Comparison of ENCODE assay signal across 10 mouse cellular contexts in genomic region chr5:150431286-150431685, GRCm38 (mm10).
A peak's percentile ranks its signal among the peaks of the same experiment; 100 is the strongest.
DNase-seq lines count a peak whose midpoint lies in the region; ATAC-seq and TF ChIP-seq lines count a peak whose summit lies in the region.
"Had no signal": no experiment of that assay in that cellular context is flagged by ENCODE, and none has a peak within 500 bp of the region (broad histone marks: within the 10 kb centered on the region; RNA-seq: fewer than 3 reads in every experiment).

No protein-coding gene starts in this region.

- H3K4me1 ChIP-seq in forebrain, embryonic 14.5 days (ENCODE audit: control insufficient read depth, insufficient read depth, low read length) = no peaks in the 10 kb centered on the region
- peaks cover 1% of the 10 kb centered on the region for H3K4me1 ChIP-seq in forebrain, embryonic 10.5 days
- H3K4me1 ChIP-seq in stomach, postnatal 0 days (replicated peaks; ENCODE audit: control insufficient read depth, insufficient read depth) = no peaks in the 10 kb centered on the region
- H3K4me1 ChIP-seq: embryonic facial prominence, embryonic 13.5 days; limb, embryonic 13.5 days had no signal

- no peaks in the 10 kb centered on the region for H3K9me3 ChIP-seq in forebrain, embryonic 14.5 days (replicated peaks; ENCODE audit: control insufficient read depth, low read length)
- H3K9me3 ChIP-seq in forebrain, embryonic 10.5 days = peaks cover 5% of the 10 kb centered on the region
- H3K9me3 ChIP-seq in stomach, postnatal 0 days (ENCODE audit: control insufficient read depth, low read length) = no peaks in the 10 kb centered on the region
- H3K9me3 ChIP-seq: limb, embryonic 13.5 days had no signal

- no peak overlapping the region for H3K4me3 ChIP-seq in forebrain, embryonic 14.5 days (ENCODE audit: low read depth, low read length)
- H3K4me3 ChIP-seq in forebrain, embryonic 10.5 days = no peak overlapping the region
- H3K4me3 ChIP-seq in stomach, postnatal 0 days (ENCODE audit: low read depth, low read length) = no peak overlapping the region
- H3K4me3 ChIP-seq: embryonic facial prominence, embryonic 13.5 days; limb, embryonic 13.5 days had no signal

- TF ChIP-seq EP300 in stomach, postnatal 0 days (optimal IDR thresholded peaks at IDR 0.05) = no peak

- peak; percentile 15 for DNase-seq in forebrain, embryonic 14.5 days (ENCODE audit: low spot score)
- no peak for DNase-seq in forebrain, embryonic 10.5 days (ENCODE audit: extremely low spot score, low spot score)
- peak; percentile 16 for DNase-seq in lung, postnatal 36 days
- no peak for DNase-seq in lung, postnatal 14 days
- peak; percentile 20 for DNase-seq in brain, adult 2 months (ENCODE audit: low read depth, low spot score)
- no peak for DNase-seq in stomach, postnatal 0 days (ENCODE audit: low spot score)
- DNase-seq in left cerebral cortex, adult 11 months (ENCODE audit: low spot score) = no peak
- no peak for DNase-seq in urinary bladder, postnatal 25 days (ENCODE audit: low spot score)

- WGBS in forebrain, embryonic 14.5 days = 92% methylated on average over 7 of the region's 7 CpGs
- WGBS in forebrain, embryonic 10.5 days = 93% methylated on average over 7 of the region's 7 CpGs
- WGBS in stomach, postnatal 0 days = 97% methylated on average over 7 of the region's 7 CpGs

- no peak overlapping the region for H3K4me2 ChIP-seq in forebrain, embryonic 14.5 days (ENCODE audit: low read length)
- H3K4me2 ChIP-seq in stomach, postnatal 0 days (replicated peaks; ENCODE audit: low read depth) = no peak overlapping the region
- H3K4me2 ChIP-seq: embryonic facial prominence, embryonic 13.5 days; limb, embryonic 13.5 days had no signal

- peaks cover 46% of the 10 kb centered on the region; the same call in 1 of the 2 replicates for H3K36me3 ChIP-seq in forebrain, embryonic 14.5 days (ENCODE audit: control insufficient read depth, insufficient read depth, low read length)
- no peaks in the 10 kb centered on the region for H3K36me3 ChIP-seq in forebrain, embryonic 10.5 days (replicated peaks)
- 0 out of 2 replicates have a peak, but pooled peaks cover 3% of the 10 kb centered on the region for H3K36me3 ChIP-seq in stomach, postnatal 0 days (ENCODE audit: control insufficient read depth, insufficient read depth, low read length)

- no peaks in the 10 kb centered on the region for H3K27me3 ChIP-seq in forebrain, embryonic 14.5 days (replicated peaks; ENCODE audit: control insufficient read depth, insufficient read depth, low read length)
- no peaks in the 10 kb centered on the region for H3K27me3 ChIP-seq in forebrain, embryonic 10.5 days (ENCODE audit: poor library complexity, severe bottlenecking)
- H3K27me3 ChIP-seq in stomach, postnatal 0 days (ENCODE audit: control insufficient read depth, insufficient read depth, low read length) = no peaks in the 10 kb centered on the region
- H3K27me3 ChIP-seq: embryonic facial prominence, embryonic 13.5 days; limb, embryonic 13.5 days had no signal

- ATAC-seq in forebrain, embryonic 14.5 days = no peak
- ATAC-seq in stomach, postnatal 0 days (ENCODE audit: low FRiP score, low TSS enrichment) = no peak

- H3K9ac ChIP-seq in forebrain, embryonic 14.5 days (ENCODE audit: low read length) = no peak overlapping the region
- no peak overlapping the region for H3K9ac ChIP-seq in stomach, postnatal 0 days (ENCODE audit: low read length)
- H3K9ac ChIP-seq: embryonic facial prominence, embryonic 13.5 days; limb, embryonic 13.5 days had no signal

- H3K27ac ChIP-seq in forebrain, embryonic 14.5 days (ENCODE audit: low read depth, low read length) = no peak overlapping the region
- H3K27ac ChIP-seq in forebrain, embryonic 10.5 days = no peak overlapping the region
- no peak overlapping the region for H3K27ac ChIP-seq in stomach, postnatal 0 days (replicated peaks)
- H3K27ac ChIP-seq: embryonic facial prominence, embryonic 13.5 days; limb, embryonic 13.5 days had no signal

- peak; percentile 59 for TF ChIP-seq CTCF in stomach, postnatal 0 days (IDR thresholded peaks at IDR 0.05; ENCODE audit: low read depth)

Comparison
In these comparisons a context has a peak if more than half of its experiments do, and no peak if none do; other contexts are left out.
1. DNase-seq: peak in forebrain, embryonic 14.5 days (single experiment), lung, postnatal 36 days (single experiment) and brain, adult 2 months (single experiment); none in forebrain, embryonic 10.5 days (single experiment), lung, postnatal 14 days (single experiment), stomach, postnatal 0 days (single experiment), left cerebral cortex, adult 11 months (single experiment) and urinary bladder, postnatal 25 days (single experiment).